Mouse (Mus musculus) left cerebral cortex, adult 8-10 months (tissue): ENCODE results near the gene Rnaset2b. TPM values are rescaled to one million over a fixed set of nuclear protein-coding genes. Genes with fewer than 3 reads are reported as not detected.

ENCODE experiments used
- total RNA-seq, 4 experiments: library from RNA; stranded (reverse); gene quantifications; 2 replicates each; pipeline ENCODE4 v1.2.4; 2022

Gene Rnaset2b
- total RNA-seq, 4 experiments from 2014 or later, result 47.5 to 62.4 (median 55.7) TPM

Other genes with a start within 250 kb of the Rnaset2b start
- gene Ezr, start 187.8 kb upstream of the Rnaset2b start, total RNA-seq, result 10 to 100 TPM; 37.9 to 48.8 (median 40.2) TPM
- 10 to 100 TPM; 27.0 to 29.7 (median 28.7) TPM for gene Rsph3b, start 22.0 kb upstream of the Rnaset2b start, total RNA-seq
- gene Tagap1, start 9.5 kb upstream of the Rnaset2b start, total RNA-seq, result 10 to 100 TPM; 28.7 to 32.4 (median 29.2) TPM
- gene Gm49721, start 8.3 kb downstream of the Rnaset2b start, total RNA-seq, result 1 to 10 TPM in 1 of 4 experiments, under 1 TPM in 3; 0.23 to 1.3 (median 0.61) TPM
- 1 to 10 TPM in 3 of 4 experiments, under 1 TPM in 1; 0.68 to 2.5 (median 1.8) TPM for gene Gm1604a, start 54.9 kb downstream of the Rnaset2b start, total RNA-seq
- gene Rps6ka2, start 199.5 kb downstream of the Rnaset2b start, total RNA-seq, result 10 to 100 TPM; 49.6 to 57.2 (median 50.4) TPM